Mouse (Mus musculus): ENCODE measurements around the gene Prkrip1. TPM values are rescaled to one million over a fixed set of nuclear protein-coding genes. Genes with fewer than 3 reads are reported as not detected.
"Not testable (repeated sequence)": the region's sequence is repeated elsewhere in the genome, so short reads cannot be mapped to it uniquely, and the experiment has no call there.

The Prkrip1 gene
- total RNA-seq, 2 experiments from 2014 or later: 24.2 to 25.1 TPM

- intact Hi-C loops (cut with DNase I; ENCODE audit: low total_unique reads): no loop called here
- DNase-seq: peak; percentile 33
Observed at GRCm38 (mm10) chr5:136169626-136170511, 28.9 kb downstream of the Prkrip1 start.

DNA sequence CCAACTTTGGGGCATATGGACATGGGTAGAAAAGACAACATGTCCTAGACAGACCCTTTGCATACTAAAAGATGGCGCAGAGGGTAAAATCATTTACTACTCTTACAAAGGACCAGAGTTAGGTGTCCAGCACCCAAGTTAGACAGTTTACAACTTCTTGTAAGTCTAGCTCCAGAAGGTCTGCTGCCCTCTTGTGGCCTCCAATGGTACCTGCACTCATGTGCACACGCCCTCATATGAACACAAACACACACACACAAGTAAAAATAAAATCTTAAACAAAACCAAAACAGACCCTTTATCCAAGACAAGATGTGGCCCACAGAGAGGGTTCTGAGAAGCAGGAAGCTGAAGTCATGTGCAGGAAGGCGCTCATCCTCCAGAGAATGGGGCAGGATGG, 30.7 kb downstream of the Prkrip1 start:
- no peak for DNase-seq

GRCm38 (mm10) chr5:136167296-136167695, 31.5 kb downstream of the Prkrip1 start:
- no peak for DNase-seq
- intact Hi-C loops (cut with DNase I; ENCODE audit: low total_unique reads): no loop called here

More for the DNA sequence above, 30.7 kb downstream of the Prkrip1 start:
- intact Hi-C loops (cut with DNase I; ENCODE audit: low total_unique reads): no loop called here

- no peak for DNase-seq
Observed at GRCm38 (mm10) chr5:136165246-136165645, 33.5 kb downstream of the Prkrip1 start.

DNA sequence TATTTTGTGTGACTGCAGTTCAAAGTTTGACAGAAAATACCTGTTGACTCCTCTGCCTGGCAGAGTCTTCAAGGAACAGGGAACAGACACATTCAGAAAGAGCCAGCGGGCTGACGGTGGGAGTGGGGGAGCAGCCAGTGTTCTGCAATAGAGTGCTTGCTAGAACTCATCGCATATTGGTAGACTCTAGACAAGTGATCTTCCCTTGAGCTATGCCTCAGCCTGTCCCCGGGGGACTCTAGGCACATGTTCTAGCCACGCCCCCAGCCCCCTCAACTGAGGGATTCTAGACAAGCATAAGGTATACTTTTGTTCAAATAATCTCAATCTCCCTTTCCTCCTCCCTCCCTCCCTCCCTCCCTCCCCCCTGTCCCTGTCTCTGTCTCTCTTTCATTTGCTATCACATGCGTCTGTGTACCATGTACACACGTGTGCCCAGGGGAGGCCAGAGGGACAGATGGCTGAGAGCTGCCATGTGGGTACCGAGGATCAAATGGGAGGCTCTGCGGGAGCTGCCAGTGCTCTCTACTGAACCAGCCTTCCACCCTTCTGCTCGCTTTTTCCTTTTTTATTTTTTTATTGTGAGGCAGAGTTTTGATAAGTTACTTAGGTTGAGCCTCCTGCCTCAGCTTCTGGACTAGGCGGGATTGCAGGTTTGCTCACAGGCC, 34.8 kb downstream of the Prkrip1 start:
- no peak for DNase-seq
- intact Hi-C loops (cut with DNase I; ENCODE audit: low total_unique reads): no loop called here

More at GRCm38 (mm10) chr5:136165246-136165645, 33.5 kb downstream of the Prkrip1 start:
- intact Hi-C loops (cut with DNase I; ENCODE audit: low total_unique reads): no loop called here

DNA sequence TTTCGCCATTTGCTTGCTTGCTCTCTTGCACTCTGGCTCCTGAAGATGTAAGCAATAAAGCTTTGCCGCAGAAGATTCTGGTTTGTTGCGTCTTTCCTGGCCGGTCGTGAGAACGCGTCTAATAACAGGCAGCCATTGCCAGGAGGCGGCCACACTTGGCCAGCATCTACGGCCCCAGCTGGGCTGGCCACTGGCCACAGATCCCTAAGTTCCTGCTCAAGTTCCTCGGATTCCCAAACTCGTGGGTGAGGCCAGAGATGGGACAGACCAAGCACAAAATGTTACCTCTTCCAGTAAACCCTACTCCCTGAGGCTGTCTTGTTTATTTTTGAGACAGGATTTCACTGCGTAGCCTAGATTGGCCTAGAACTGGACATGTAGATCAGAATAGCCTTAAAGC, 38.7 kb downstream of the Prkrip1 start:
- intact Hi-C loops (cut with DNase I; ENCODE audit: low total_unique reads): not testable (repeated sequence)
- DNase-seq: peak; percentile 76

DNA sequence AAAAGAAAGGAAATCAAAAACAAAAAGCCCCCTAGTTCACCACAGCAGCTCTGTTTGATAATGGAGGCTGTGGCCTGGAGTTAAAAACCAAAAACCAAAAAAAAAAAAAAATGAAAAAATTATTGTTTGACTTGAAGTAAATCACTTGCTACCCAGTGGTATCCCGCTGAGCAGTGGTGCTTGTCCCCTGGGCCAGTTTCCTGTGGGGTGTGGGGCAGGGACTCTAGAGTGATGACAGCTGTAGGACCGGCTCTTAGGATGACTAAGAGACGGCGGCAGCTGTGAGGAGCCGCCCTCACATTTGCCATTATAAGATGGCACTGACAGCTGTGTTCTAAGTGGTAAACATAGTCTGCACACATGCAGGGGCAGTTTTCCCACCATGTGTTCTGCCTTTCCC, 43.4 kb downstream of the Prkrip1 start:
- DNase-seq: peak; percentile 55
- intact Hi-C loops (cut with DNase I; ENCODE audit: low total_unique reads): no loop called here

GRCm38 (mm10) chr5:136152365-136152764, 46.4 kb downstream of the Prkrip1 start:
- intact Hi-C loops (cut with DNase I; ENCODE audit: low total_unique reads): no loop called here
- DNase-seq: peak; percentile 65

GRCm38 (mm10) chr5:136149134-136149576, 49.6 kb downstream of the Prkrip1 start:
- DNase-seq; intact Hi-C loops (cut with DNase I; ENCODE audit: low total_unique reads): not testable (repeated sequence)

GRCm38 (mm10) chr5:136147704-136148103, 51.1 kb downstream of the Prkrip1 start:
- intact Hi-C loops (cut with DNase I; ENCODE audit: low total_unique reads): no loop called here
- no peak for DNase-seq

GRCm38 (mm10) chr5:136146936-136147335, 51.8 kb downstream of the Prkrip1 start:
- no peak for DNase-seq
- intact Hi-C loops (cut with DNase I; ENCODE audit: low total_unique reads): no loop called here

DNA sequence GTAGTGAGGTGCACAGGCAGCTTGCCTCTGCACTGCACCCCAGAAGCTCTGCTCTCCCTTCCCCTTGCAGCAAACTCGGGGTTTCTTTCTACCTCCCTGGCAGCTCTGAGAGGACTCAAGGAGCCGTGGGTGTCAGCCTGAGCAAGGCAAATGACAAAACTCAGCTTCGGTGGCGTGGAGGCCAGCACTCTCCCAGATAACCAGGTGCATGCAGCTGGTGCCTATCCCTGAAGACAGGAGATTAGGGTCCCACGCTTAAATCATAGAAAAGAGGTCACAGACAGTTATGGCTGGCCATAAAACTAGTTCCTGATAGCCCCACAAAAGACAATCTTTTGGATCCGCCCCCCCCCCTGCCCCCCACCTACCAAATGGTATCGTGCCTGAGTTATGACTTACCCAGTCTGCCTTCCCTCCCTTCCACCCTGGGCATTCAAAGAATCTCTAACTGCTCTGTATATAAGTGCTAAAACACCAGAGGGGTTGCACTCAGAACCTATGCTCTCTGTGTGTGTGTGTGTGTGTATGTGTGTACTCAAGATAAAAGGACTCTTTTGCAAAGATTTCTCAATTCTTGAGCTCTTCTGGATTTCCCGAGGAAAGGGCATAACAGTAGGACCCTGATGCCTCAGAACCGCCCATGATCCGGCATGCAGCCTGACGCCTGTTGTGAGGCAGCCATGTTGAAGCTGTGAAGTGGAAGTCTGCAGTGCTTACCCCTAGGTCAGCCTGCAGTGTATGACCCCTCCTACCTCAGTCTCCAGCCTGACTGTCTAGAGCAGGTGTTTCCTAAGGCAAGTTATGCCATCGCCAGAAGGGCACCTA, 53.9 kb downstream of the Prkrip1 start:
- DNase-seq: no peak
- intact Hi-C loops (cut with DNase I; ENCODE audit: low total_unique reads): loop anchor here (5.0 kb wide), 1 partner anchor 42 kb away; no protein-coding TSS in a partner anchor

GRCm38 (mm10) chr5:136143161-136143755, 55.5 kb downstream of the Prkrip1 start:
- intact Hi-C loops (cut with DNase I; ENCODE audit: low total_unique reads): loop anchor here (5.0 kb wide), 1 partner anchor 44 kb away; no protein-coding TSS in a partner anchor
- no peak for DNase-seq

GRCm38 (mm10) chr5:136142746-136143145, 56.0 kb downstream of the Prkrip1 start:
- DNase-seq: no peak
- intact Hi-C loops (cut with DNase I; ENCODE audit: low total_unique reads): loop anchor here (5.0 kb wide), 1 partner anchor 45 kb away; no protein-coding TSS in a partner anchor

- intact Hi-C loops (cut with DNase I; ENCODE audit: low total_unique reads): loop anchor here (5.0 kb wide), 1 partner anchor 47 kb away; no protein-coding TSS in a partner anchor
- DNase-seq: no peak
Observed at GRCm38 (mm10) chr5:136140057-136140482, 58.7 kb downstream of the Prkrip1 start.

GRCm38 (mm10) chr5:136139393-136139792, 59.4 kb downstream of the Prkrip1 start:
- intact Hi-C loops (cut with DNase I; ENCODE audit: low total_unique reads): no loop called here
- DNase-seq: no peak

DNA sequence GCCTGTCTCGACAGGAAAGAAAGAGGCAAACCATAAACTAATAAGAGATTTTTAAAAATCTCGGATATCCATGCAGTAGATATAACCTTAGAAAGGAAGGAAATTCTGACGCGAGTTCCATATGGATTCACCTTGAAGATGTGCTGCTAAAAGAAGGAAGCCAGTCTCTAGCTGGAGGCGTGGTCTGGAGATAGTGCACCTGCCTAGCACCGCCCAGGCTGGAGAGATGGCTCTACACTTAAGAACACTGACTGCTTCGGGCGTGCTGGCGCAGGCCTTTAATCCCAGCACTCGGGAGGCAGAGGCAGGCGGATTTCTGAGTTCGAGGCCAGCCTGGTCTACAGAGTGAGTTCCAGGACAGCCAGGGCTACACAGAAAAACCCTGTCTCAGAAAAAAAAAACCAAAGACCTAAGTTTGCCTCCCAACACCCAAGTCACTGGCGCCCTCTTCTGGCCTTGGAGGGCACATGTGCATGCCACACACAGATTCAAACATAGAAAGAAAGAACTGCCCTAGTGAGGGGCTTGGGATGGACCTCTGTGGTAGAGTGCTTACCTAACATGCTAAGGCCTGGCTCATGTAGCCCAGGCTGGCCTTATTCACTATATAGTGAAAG, 61.0 kb downstream of the Prkrip1 start:
- intact Hi-C loops (cut with DNase I; ENCODE audit: low total_unique reads): no loop called here
- DNase-seq: peak; percentile 56

DNA sequence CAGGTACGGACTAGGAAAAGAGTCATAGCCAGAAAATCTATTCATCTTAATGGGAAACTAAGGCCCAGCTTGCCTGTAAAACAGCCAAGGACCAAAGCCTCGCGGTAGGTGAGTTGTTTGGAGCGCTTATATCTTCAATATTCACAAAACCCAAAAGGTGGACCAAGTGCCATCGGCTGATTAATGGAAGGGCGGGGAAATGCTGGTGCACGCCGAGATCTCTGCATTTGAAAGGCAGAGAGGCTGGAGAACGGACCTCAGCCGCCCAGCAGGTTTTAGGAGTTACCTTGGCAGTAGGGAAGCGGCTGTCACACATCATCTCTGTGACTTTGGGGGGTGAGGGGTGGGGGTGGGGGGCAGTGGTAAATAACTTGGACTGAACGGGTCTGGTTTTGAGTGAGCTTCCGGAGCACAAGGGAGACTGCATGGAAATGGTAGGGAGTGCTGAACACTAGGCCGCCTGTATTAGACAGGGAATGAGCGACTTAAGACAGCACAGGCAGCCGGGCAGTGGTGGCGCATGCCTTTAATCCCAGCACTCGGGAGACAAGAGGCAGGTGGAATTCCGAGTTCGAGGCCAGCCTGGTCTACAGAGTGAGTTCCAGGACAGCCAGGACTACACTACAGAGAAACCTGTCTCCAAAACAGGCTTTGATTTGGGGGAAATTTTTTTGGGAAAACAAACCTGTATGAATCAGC, 62.3 kb downstream of the Prkrip1 start:
- intact Hi-C loops (cut with DNase I; ENCODE audit: low total_unique reads): no loop called here
- no peak for DNase-seq
